Mouse (Mus musculus) heart, adult 2 months (tissue): ENCODE measurements around the gene Eml2.

Experiments
- CTCF ChIP-seq: fragments of 200-600 bp; IDR thresholded peaks from 2 replicates; pipeline ENCODE4 v1.8.1; 2022; ENCODE audit warnings: antibody characterized with exemption, mild to moderate bottlenecking, moderate library complexity
- EP300 ChIP-seq: fragments of 200-500 bp; IDR thresholded peaks from 2 replicates; pipeline ENCODE4 v1.6.1; 2011; ENCODE audit warnings: low read depth, low read length, control low read depth; ENCODE audit not compliant: insufficient read depth
- POLR2A ChIP-seq: fragments of 200-500 bp; IDR thresholded peaks from 2 replicates; pipeline ENCODE4 v1.6.1; 2011; ENCODE audit warnings: mild to moderate bottlenecking, low read depth, low read length, control low read depth; ENCODE audit not compliant: insufficient read depth

DNA sequence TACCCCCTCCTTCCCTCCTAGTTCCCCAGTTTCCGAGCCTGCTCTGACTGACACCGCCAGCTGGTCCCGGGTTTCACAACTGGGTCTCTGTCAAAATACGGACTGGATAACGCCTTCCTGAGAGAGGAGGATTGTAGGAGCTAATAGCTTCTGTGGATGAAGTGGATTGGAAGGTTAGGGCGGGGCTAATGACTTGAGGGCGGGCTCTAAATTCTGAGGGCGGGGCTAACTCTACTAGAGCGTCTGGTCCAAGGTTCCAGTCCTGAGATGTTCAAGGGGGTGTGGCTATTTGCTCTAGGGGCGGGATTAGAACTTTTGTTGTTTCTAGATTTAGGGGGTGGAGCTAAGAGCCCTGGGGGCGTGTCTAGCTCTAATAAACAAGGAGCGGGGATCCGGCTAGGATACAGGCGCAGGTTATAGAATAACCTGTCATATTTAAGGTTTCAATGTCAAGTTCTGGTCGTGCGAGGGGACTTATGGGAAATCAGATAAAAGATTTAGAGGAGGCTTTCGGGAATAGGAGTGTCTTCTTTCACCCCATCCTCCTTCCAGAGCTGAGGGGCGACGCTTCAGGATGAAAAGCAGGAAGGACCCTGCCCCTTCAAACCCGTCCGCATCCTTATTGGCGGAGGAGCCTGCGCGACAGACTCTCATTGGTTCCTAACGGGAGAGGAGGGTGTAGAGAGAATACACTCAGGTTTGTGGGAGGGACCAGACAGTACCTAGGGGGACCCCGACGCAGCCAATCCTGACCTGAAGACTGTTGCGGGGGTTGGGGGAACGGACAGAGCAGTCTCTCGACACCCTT, at the start of gene Eml2:
- TF ChIP-seq CTCF = no peak
- TF ChIP-seq EP300 = no peak
- no peak for TF ChIP-seq POLR2A
